Mouse (Mus musculus) heart, postnatal 36 days (tissue): ENCODE measurements at regions not wholly inside any gene's neighbourhood (a gene's known extent, or its start where the extent isn't known, plus 50 kb on each side); places are given as distances from the start of the nearest gene placed in this dataset.
A peak's percentile ranks its signal among the peaks of the same experiment; 100 is the strongest.

Experiments
- DNase-seq, 2 experiments: peaks; one replicate each; pipeline ENCODE4 v3.0.0; 2021 to 2022
- intact Hi-C: fragments of 180-260 bp; cut with DNase I; formaldehyde crosslinking; loops from one replicate; pipeline ENCODE4 v1.15.1; 2025

DNA sequence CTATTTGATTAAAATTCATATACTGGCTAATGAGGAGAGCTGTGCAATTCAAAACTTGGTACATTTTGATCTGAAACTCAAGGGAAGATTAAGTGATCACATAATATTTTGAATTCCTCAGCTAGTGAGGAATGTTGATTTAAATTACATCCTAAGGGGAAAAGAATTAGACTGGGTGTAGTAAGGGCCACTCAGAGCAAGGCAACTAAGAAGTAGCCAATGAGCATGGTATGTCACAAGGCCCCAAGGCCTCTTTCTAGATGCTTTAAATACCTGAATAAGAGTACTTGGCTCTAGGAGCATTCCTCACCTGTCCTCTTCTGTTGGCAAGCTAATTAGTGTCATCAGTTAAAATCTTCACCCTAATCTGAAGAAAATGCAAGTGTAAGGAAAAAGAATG, 887.3 kb upstream of the Acvr2a start:
- intact Hi-C loops: no loop called here

DNA sequence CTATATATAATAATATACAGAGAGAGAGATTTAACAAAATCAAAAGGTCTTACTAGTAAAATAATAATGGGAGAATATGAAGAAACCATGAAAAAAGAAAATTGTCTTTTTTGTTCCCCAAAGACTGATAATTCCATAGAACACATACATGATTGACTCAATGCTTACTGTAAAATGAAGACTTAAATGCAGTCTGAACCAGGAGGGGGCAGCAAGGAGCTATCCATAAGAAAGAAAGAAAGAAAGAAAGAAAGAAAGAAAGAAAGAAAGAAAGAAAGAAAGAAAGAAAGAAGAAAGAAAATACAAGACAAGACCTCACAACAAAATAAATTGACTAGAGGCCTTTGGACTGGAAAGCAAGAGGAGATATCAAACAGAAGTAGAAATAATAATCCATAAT, 868.8 kb upstream of the Acvr2a start:
- intact Hi-C loops: no loop called here
- no peak for DNase-seq

More for the DNA sequence above, 887.3 kb upstream of the Acvr2a start:
- no peak for DNase-seq

DNA sequence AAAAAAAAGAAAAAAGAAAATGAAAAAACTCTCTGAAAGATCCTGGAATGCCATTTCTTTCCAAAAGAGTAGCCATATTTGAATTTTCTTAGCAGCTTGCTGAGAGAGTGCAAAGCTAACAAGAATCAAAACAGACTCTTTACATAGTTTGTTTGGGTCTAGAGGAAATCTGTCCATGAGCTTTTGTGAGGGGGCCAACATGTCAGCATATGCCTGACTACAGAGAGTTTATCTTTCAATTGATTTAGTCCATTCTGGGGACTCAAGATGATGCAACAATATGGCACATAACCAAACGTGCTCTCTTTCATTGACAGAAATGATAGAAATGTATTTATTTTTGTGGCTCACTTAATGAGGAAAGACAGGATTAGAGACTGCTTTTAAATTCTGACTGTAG, 822.8 kb upstream of the Acvr2a start:
- intact Hi-C loops: no loop called here

DNA sequence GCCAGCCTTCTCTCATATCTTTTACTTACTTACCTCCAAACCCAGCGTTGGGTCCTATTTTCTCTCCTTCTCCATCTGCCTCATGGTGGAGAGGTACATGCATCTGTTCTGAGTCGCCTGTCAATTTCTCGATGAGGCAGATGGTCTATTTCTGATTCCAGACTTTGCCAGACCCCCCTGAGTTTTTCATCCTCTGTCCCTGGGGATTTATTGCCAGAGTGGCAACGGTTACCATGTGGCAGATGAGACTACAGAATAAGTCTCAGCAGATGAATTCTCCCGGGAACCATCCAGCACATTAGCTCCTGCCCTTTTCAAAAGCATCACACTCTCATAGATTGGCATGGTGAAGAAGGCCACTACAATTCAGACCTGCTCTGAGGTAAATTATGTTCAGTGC, 819.7 kb upstream of the Acvr2a start:
- intact Hi-C loops: no loop called here

More for the DNA sequence above, 822.8 kb upstream of the Acvr2a start:
- no peak for DNase-seq

DNA sequence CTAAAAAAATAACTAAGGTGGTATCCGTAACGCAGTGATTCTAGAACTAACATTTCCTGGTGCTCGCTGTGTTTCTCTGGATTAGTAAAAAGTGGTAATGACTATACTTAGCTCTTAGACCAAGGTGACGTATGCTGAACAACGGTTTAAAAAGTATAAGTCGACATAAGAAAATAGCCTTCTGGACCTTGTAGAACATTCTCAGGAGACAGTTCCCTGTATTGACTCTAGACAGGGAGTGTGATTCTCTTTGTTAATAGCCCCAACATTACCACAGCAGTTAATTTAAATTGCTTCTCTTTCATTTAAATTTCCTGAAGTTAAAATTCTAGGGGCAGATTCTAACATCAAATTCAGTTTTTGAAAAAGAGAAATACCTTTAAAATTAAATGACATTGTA, 812.7 kb upstream of the Acvr2a start:
- intact Hi-C loops: loop anchor here (5.0 to 10.0 kb wide), 4 partner anchors 394 to 1314 kb away; partner anchors contain the start of gene Acvr2a
- no peak for DNase-seq

More for the DNA sequence above, 819.7 kb upstream of the Acvr2a start:
- no peak for DNase-seq

DNA sequence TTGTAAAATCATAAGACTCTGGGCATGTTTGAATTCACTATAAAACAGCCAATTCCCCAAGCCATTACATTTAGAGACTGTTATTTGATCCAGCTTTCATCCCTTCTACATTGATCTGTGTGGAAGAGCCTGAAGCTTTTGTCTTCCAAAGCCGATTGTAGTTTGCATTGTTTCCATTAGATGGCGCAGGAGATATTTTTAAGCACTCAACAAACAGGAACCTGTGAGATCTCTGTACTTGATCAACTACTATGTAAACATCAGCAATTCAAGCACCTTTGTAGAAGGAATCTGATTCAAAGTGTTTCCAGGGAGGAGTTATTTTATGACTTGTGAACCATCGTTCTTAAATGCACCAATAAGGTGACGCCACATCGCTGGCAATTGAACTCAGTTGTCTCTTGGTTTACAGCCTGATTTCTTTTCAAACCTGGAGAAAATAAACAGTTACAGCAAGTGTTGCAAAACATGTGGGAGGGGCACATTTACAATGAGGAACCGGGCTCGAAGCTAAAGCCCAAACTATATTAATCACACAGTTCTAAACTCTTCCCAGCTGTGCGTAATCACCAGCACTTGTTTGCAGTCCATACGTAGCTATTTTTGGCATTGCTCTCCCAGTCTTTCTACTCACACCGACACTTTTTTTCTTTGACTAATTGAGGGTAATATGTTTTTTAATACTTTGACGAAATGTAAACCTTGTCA, 812.0 kb upstream of the Acvr2a start:
- peak; percentile 26 to 31 for DNase-seq
- intact Hi-C loops: loop anchor here (1.0 to 10.0 kb wide), 5 partner anchors 393 to 1313 kb away; partner anchors contain the start of gene Acvr2a

DNA sequence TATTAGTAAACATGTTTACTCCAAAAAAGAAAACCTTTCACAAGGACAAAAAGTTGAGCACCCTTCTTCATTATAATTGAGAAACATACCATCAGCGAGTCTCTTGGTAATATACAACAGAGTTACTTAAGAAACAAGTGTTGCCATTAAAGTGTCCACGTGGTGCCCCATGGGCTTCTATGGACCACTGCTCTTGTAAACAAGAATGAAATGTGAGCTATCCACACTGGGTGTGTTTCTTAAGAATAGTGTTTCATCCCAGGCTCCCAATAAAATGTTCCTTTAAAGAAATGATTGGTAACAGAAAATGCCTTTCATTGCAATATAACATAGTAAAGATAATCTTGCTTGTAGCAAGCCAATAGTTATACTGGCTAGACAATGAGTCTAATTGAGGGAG, 803.6 kb upstream of the Acvr2a start:
- DNase-seq: no peak
- intact Hi-C loops: no loop called here

DNA sequence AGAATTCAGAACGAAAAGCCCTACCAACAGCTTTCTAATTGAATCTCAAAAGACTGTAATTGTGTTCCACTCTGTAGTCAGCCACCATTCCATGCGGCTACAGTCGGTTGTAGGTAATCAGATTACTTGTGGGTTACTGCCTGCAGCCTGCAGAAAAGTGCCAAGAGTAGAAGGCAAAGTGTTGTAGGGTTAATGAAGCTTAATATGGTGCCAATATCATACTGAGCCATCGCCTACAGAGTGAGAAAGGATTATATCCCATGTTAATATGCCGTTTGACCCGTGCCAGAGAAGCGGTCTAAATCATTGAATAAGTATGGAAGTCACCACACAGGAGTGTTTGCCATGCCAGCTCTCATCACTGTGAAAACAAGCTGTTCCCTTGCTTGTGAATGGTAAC, 786.4 kb upstream of the Acvr2a start:
- intact Hi-C loops: no loop called here
- no peak for DNase-seq

DNA sequence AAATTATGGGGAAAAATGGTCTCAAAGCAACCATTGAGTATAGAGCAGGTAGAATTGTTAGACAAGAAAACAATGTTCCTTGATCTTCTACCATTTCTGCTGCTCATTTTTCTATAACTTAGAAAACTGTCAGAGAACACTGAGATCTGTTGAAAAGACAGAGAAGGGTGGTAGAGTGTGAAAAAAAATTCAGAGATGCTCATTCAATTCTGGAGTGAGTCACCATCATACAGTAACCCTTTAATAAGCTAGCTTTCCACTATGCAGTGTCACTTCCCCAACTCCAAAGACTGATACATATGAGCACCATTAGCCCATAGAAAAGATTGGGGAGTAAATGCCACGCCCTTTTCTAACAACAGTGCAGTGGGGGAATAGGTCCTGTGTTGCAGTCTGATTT, 752.5 kb upstream of the Acvr2a start:
- intact Hi-C loops: no loop called here

DNA sequence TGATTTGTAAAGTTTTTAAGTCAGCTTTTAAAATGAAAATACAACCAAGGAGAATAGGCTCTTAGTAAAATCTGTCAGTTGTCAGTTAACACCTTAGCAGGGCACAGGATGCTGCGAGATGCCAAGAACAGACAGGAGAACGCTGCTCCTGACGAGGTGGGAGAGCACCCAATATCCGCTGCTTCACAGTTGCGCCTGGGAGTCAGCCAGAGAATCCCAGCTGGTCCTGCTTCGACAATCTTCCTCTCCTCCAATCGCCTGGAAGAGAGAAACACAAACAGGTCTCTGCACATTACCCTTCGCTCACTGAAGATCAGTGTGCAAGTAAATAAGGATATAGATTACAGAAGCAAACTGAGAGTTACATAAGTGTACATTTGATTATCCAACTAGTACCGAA, 750.5 kb upstream of the Acvr2a start:
- DNase-seq: no peak
- intact Hi-C loops: no loop called here

More for the DNA sequence above, 752.5 kb upstream of the Acvr2a start:
- no peak for DNase-seq

DNA sequence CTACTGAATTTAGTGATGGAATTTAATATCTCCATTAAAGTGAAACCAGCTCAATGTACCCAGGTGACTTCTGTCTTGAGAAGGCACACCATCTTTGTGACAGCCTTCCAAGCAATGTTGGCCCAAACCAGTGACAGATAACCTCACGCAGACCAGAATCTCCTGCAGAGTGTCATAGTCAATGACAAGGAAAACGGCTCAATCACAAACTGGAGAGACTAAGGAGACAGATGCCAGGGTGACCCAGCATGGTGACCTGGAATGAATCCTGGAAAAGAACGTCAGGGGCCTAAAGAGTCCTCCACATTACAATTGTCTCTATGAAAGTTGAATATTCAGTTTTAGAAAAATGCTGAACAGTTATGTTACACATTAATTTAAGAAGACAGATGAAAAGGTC, 748.7 kb upstream of the Acvr2a start:
- DNase-seq: no peak
- intact Hi-C loops: no loop called here

DNA sequence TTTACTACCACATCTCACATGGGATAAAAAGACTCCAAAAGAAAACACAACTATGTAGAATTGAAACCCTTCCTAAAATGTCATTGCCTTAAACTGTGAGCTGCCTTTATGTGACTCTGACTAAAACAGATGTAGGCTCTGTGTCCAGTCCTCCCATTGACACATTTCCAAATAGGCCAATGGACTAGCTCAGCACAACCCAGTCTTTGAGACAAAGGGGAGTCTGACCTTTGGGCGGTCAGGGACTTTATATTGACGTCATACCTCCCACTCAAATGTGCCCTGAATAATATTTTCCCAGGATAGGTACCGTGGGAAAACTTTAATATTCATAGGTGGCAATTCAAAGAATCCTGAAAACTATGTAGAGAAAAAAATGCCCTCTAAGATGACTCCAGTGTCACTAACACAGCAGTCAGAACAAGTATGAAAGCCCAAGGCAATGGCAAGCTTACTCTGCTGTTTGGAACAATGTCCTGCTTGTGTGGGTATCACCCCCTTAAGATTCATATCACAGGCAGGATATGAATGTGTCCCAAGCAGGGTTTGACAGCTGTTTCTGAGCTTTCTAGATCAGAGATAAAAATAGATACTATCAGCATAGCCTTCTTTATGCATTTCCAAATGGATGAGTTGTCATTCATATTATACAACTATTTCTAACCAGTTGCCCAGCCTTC, 731.6 kb upstream of the Acvr2a start:
- DNase-seq: no peak
- intact Hi-C loops: no loop called here

DNA sequence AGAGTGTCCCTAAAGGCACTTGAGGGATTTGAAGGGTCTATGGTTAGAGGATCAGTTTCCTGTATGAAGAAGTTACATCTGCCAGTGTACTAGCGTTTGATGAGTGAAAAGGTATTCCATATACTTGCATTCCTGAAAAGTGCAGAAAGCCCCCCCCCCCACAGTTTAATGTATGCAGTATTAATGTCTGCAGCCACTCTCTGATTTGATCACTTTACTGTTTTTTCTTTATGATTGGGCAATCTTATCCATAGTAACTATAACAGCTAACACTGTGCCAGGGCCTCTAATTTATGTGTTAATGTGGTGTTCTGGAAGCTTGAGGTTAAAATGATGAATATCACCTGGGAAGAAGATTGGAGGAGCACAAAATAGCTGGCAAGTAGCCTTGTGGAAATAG, 715.6 kb upstream of the Acvr2a start:
- intact Hi-C loops: no loop called here

DNA sequence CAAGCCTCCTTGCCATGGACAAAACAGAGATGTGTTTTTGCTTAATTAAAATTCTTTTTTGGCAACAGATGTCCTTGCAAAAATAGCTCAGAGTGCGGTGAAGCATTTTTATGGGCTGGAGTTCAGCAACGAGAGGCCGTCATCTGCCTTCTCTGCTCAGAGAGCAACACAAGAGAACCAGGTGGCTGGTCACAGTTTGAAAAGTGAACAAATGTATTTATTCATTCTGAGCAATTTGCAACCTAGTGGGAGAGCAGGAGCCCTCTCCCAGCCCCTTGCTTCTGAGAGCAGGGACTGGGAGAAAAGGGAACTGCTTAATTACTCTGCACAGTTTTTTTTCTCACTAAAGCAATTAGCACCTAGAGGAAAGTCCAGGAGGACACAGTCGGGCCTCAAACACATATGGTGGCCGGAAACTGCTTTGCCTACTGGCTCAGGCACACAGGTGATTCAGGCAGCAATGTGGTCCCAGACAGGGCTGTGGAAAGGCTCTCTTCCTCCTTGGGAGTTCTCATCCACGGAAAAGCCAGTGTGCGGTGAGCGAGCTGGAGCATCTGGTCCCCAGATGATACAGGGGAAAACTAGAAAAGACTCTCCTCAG, 714.9 kb upstream of the Acvr2a start:
- no peak for DNase-seq
- intact Hi-C loops: no loop called here

More for the DNA sequence above, 715.6 kb upstream of the Acvr2a start:
- no peak for DNase-seq

DNA sequence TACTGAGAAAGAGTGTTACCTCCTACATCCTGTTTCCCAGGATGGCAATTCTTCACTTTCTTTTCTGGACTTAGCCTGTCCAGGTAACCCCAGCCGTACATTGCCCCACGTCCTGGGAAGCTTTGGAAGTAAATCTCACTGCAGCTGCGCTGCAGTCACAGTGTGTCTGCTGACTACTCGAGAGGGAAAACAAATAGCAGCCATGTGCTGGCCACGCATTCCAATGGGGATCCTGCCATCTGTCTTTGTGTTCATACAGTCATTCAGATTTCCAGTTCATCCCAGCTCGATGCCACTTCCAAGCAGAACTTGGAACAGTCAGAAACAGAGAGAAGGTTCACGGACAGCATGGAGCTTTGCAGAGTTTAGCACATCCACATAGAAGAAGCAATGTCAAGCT, 690.2 kb upstream of the Acvr2a start:
- intact Hi-C loops: no loop called here
- DNase-seq: no peak

DNA sequence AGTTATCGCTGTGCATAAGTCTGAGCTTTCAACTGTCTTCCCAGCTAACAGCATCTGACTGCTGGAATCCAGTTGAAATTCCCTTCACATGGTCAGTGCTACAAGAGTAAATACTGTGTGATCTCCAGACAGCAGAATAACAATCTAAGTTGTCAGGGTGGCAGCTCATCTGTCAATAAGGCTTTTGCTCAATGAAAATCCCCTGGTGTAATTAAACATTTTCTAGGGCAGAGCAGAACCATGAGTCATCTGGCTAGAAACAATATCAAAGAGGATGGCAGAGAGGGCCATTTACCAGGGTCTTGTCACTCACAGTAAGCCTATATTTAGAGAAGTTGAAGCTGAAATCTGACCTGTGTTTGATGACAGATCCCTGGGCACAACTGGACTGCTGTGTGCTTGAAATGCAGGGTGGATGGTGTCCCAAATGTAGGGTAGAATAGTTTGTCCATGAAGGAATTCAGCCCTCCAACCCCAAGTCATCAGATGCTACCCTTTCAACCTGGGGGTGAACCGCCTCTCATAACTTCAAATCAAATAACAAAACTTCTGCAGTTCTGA, 675.8 kb upstream of the Acvr2a start:
- intact Hi-C loops: no loop called here
- no peak for DNase-seq

DNA sequence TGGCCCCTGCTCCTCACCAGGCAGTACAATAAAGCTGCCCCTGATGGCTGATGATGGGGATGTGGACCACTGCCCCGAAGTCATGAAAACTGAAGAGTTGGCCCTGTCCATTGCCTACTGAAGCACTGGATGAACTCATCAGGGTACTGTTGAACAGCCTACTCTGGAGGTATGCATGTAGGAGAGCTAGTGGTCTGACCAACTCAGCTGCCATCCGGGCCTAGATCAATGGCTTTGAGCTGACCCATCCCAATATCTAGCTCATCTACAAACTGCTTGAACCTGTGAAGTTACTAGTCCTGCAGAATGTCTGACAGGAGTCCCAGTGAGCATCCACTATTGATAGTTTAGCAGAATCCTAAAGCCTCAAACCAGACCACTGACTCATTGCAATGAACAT, 672.6 kb upstream of the Acvr2a start:
- intact Hi-C loops: no loop called here

DNA sequence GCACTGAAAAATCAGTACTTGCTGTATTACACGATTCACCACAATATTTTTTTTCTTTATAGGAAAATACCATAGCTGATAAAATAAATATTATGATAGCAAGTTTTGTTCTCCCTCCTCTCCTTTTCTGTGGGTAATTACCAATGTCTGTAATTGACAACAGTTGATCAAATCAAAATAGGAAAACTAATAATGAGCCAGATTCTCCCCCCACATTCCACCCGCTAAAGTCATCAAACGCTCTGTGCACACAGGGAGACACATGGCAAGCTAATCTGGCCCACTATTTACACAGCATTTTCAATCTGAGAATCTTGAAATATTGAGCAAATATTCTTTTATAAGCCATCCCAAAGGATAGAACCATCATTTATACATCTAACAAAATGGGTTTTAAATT, 659.2 kb upstream of the Acvr2a start:
- intact Hi-C loops: no loop called here

More for the DNA sequence above, 672.6 kb upstream of the Acvr2a start:
- no peak for DNase-seq

DNA sequence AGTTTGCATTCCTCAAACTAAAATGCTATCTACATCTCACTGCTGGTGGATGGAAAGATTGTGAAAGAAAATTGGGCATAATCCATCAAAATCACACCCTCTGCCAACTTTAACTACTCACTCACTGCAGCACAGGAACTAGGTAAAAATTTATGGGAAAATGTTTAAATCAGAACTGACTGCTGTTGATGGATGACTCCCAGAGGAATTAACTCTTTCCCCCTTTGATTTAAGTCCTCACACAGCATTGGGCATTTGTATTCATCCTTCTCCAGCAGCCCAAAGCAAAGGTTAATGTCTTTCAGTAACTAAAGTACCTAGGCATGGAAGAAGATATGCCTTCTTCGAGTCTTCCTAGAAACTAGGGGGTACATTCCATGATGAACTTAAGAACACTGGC, 641.3 kb upstream of the Acvr2a start:
- intact Hi-C loops: no loop called here

More for the DNA sequence above, 659.2 kb upstream of the Acvr2a start:
- DNase-seq: no peak

DNA sequence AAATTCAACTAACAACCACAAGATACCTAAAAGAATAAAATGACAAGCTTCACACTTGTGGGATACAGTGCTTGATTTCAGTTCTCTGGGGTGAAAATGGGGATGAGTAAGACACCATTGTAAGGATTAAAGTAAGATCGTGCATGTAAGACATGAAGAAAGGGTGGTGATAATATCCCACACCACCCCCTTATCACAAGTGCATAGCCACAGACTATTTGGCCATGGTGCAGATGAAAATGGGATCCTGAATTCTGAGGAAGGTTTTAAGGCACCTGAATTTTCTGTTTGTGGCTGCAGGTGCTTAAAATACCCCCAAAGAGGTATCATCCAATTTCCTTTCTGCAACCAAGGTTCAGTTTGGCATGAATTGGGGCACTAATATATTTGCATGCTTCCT, 627.7 kb upstream of the Acvr2a start:
- DNase-seq: no peak
- intact Hi-C loops: no loop called here

More for the DNA sequence above, 641.3 kb upstream of the Acvr2a start:
- no peak for DNase-seq

DNA sequence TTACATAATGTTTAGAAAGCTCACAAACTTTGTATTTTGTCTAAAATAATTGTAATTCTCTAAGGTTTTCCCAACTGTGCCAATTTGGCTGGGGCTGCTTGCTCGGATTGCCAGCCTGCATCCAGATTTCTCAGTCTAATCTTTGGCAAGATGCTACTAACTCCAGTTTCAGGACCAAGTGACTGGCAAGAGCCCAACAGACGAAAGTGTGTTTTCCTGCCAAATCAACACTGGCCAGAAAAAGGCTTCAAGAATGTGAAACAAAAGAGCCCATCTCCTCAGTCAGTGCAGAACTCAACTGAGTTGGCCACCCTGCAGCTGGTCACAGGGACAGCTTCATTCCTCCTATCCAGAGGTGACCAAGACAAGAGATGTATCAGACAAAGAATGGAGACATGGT, 627.3 kb upstream of the Acvr2a start:
- intact Hi-C loops: no loop called here
- DNase-seq: peak in 1 of 2 experiments; percentile 3
